Mouse (Mus musculus) yolk sac, embryonic 10.5 days (tissue): ENCODE results near the gene Dctd.

Experiments used
- DNase-seq: peaks from one replicate; pipeline ENCODE4 v3.0.0-alpha.2; 2017; ENCODE audit warnings: low spot score

The Dctd gene

GRCm38 (mm10) chr8:48098792-48099191 lies at the start of gene Dctd:
Gene Dctd (plus strand): TSS chr8:48099092.
- DNase-seq = no peak

GRCm38 (mm10) chr8:48053611-48054010 lies 45.3 kb upstream of the Dctd start:
- DNase-seq = peak; percentile 11

GRCm38 (mm10) chr8:48063526-48064072 lies 35.3 kb upstream of the Dctd start:
- no peak for DNase-seq

GRCm38 (mm10) chr8:48074149-48074548 lies 24.7 kb upstream of the Dctd start:
- DNase-seq = no peak

GRCm38 (mm10) chr8:48082343-48082742 lies 16.5 kb upstream of the Dctd start:
- no peak for DNase-seq

GRCm38 (mm10) chr8:48090661-48091060 lies 8.2 kb upstream of the Dctd start:
- DNase-seq = no peak

- no peak for DNase-seq
Measured at GRCm38 (mm10) chr8:48095378-48095777, 3.5 kb upstream of the Dctd start.

GRCm38 (mm10) chr8:48097131-48097794 lies 1.6 kb upstream of the Dctd start:
- peak; percentile 63 for DNase-seq

- no peak for DNase-seq
Measured at GRCm38 (mm10) chr8:48098081-48098639, 732 bp upstream of the Dctd start.

GRCm38 (mm10) chr8:48100100-48100787 lies 1.4 kb downstream of the Dctd start:
- DNase-seq = peak; percentile 50

- no peak for DNase-seq
Measured at GRCm38 (mm10) chr8:48109373-48109855, 10.5 kb downstream of the Dctd start.

- peak; percentile 84 for DNase-seq
Measured at GRCm38 (mm10) chr8:48109856-48110780, 11.2 kb downstream of the Dctd start.

GRCm38 (mm10) chr8:48114591-48114990 lies 15.7 kb downstream of the Dctd start:
- no peak for DNase-seq

GRCm38 (mm10) chr8:48122991-48123390 lies 24.1 kb downstream of the Dctd start:
- DNase-seq = no peak

GRCm38 (mm10) chr8:48124857-48125256 lies 26.0 kb downstream of the Dctd start:
- DNase-seq = no peak

GRCm38 (mm10) chr8:48126954-48127353 lies 28.1 kb downstream of the Dctd start:
- DNase-seq = no peak

GRCm38 (mm10) chr8:48130266-48130665 lies 31.4 kb downstream of the Dctd start:
- no peak for DNase-seq

GRCm38 (mm10) chr8:48133321-48133720 lies 34.4 kb downstream of the Dctd start:
- DNase-seq = no peak

- no peak for DNase-seq
Measured at GRCm38 (mm10) chr8:48136804-48137650, 38.1 kb downstream of the Dctd start.

GRCm38 (mm10) chr8:48137651-48137937 lies 38.7 kb downstream of the Dctd start:
- DNase-seq = no peak

GRCm38 (mm10) chr8:48141023-48141422 lies 42.1 kb downstream of the Dctd start:
- DNase-seq = no peak
